Mouse (Mus musculus): Measurements from ENCODE around the gene Irak2. TPM values are rescaled to one million over a fixed set of nuclear protein-coding genes. Genes with fewer than 3 reads are reported as not detected.
"Not testable (repeated sequence)": the region's sequence is repeated elsewhere in the genome, so short reads cannot be mapped to it uniquely, and the experiment has no call there.

The Irak2 gene
- polyA plus RNA-seq, 1 experiment, result 31.8 TPM

GRCm38 (mm10) chr6:113691084-113691462 is 52.8 kb downstream of the Irak2 start:
- peak overlapping the region; percentile 88 for H3K4me3 ChIP-seq (replicated peaks)
- H3K4me1 ChIP-seq, result peaks cover 72% of the 10 kb centered on the region
- TF ChIP-seq FLI1 (IDR thresholded peaks at IDR 0.05; ENCODE audit: low read length), result no peak
- no peak for TF ChIP-seq GATA1 (IDR thresholded peaks at IDR 0.05; ENCODE audit: borderline replicate concordance, low read length)
- H3K36me3 ChIP-seq (replicated peaks; ENCODE audit: low read length), result peaks cover 11% of the 10 kb centered on the region
- H3K27me3 ChIP-seq (replicated peaks), result no peaks in the 10 kb centered on the region
- no peaks in the 10 kb centered on the region for H3K9me3 ChIP-seq

GRCm38 (mm10) chr6:113692661-113693133 is 54.4 kb downstream of the Irak2 start:
- no peaks in the 10 kb centered on the region for H3K9me3 ChIP-seq
- H3K27me3 ChIP-seq (replicated peaks), result no peaks in the 10 kb centered on the region
- peaks cover 74% of the 10 kb centered on the region for H3K4me1 ChIP-seq
- H3K36me3 ChIP-seq (replicated peaks; ENCODE audit: low read length), result peaks cover 11% of the 10 kb centered on the region
- peak overlapping the region; percentile 2 for H3K4me3 ChIP-seq (replicated peaks)
- TF ChIP-seq FLI1 (IDR thresholded peaks at IDR 0.05; ENCODE audit: low read length) (no peak), GATA1 (IDR thresholded peaks at IDR 0.05; ENCODE audit: borderline replicate concordance, low read length) (no peak)

- TF ChIP-seq GATA1 (IDR thresholded peaks at IDR 0.05; ENCODE audit: borderline replicate concordance, low read length), result no peak
- TF ChIP-seq FLI1 (IDR thresholded peaks at IDR 0.05; ENCODE audit: low read length), result no peak
- Histone ChIP-seq H3K4me3 (replicated peaks) (no peak overlapping the region), H3K36me3 (replicated peaks; ENCODE audit: low read length) (peaks cover 11% of the 10 kb centered on the region)
These were observed 55.1 kb downstream of the Irak2 start for GRCm38 (mm10) chr6:113693377-113693776.

GRCm38 (mm10) chr6:113695203-113695602 is 56.9 kb downstream of the Irak2 start:
- Histone ChIP-seq H3K36me3 (replicated peaks; ENCODE audit: low read length) (peaks cover 26% of the 10 kb centered on the region), H3K4me3 (replicated peaks) (no peak overlapping the region), H3K27me3 (replicated peaks) (no peaks in the 10 kb centered on the region), H3K4me1 (peaks cover 81% of the 10 kb centered on the region), H3K9me3 (no peaks in the 10 kb centered on the region)
- TF ChIP-seq FLI1 (IDR thresholded peaks at IDR 0.05; ENCODE audit: low read length) (no peak), GATA1 (IDR thresholded peaks at IDR 0.05; ENCODE audit: borderline replicate concordance, low read length) (no peak)

More at GRCm38 (mm10) chr6:113693377-113693776, 55.1 kb downstream of the Irak2 start:
- Histone ChIP-seq H3K4me1 (peaks cover 78% of the 10 kb centered on the region), H3K27me3 (replicated peaks) (no peaks in the 10 kb centered on the region), H3K9me3 (no peaks in the 10 kb centered on the region)

GRCm38 (mm10) chr6:113695766-113696355 is 57.6 kb downstream of the Irak2 start:
- Histone ChIP-seq H3K4me3 (replicated peaks) (peak overlapping the region; percentile 98), H3K36me3 (replicated peaks; ENCODE audit: low read length) (peaks cover 33% of the 10 kb centered on the region)

GRCm38 (mm10) chr6:113696582-113697221 is 58.4 kb downstream of the Irak2 start, which contains the start of gene Tatdn2:
Tatdn2 (plus strand) TSS chr6:113697050.
- Histone ChIP-seq H3K9me3 (no peaks in the 10 kb centered on the region), H3K4me3 (replicated peaks) (peak within 1 kb of the TSS; percentile 98), H3K4me1 (peaks cover 81% of the 10 kb centered on the region), H3K27me3 (replicated peaks) (no peaks in the 10 kb centered on the region), H3K36me3 (replicated peaks; ENCODE audit: low read length) (peaks cover 41% of the 10 kb centered on the region)
- TF ChIP-seq FLI1 (IDR thresholded peaks at IDR 0.05; ENCODE audit: low read length) (no peak), GATA1 (IDR thresholded peaks at IDR 0.05; ENCODE audit: borderline replicate concordance, low read length) (no peak)

More at GRCm38 (mm10) chr6:113695766-113696355, 57.6 kb downstream of the Irak2 start:
- no peak for TF ChIP-seq GATA1 (IDR thresholded peaks at IDR 0.05; ENCODE audit: borderline replicate concordance, low read length)
- no peak for TF ChIP-seq FLI1 (IDR thresholded peaks at IDR 0.05; ENCODE audit: low read length)
- Histone ChIP-seq H3K27me3 (replicated peaks) (no peaks in the 10 kb centered on the region), H3K9me3 (no peaks in the 10 kb centered on the region), H3K4me1 (peaks cover 81% of the 10 kb centered on the region)

- Histone ChIP-seq H3K4me1 (peaks cover 82% of the 10 kb centered on the region), H3K27me3 (replicated peaks) (no peaks in the 10 kb centered on the region), H3K9me3 (no peaks in the 10 kb centered on the region), H3K36me3 (replicated peaks; ENCODE audit: low read length) (peaks cover 45% of the 10 kb centered on the region), H3K4me3 (replicated peaks) (peak overlapping the region; percentile 98)
- TF ChIP-seq FLI1 (IDR thresholded peaks at IDR 0.05; ENCODE audit: low read length) (no peak), GATA1 (IDR thresholded peaks at IDR 0.05; ENCODE audit: borderline replicate concordance, low read length) (no peak)
These were observed 59.2 kb downstream of the Irak2 start for GRCm38 (mm10) chr6:113697222-113698205.

- peaks cover 98% of the 10 kb centered on the region for H3K36me3 ChIP-seq (replicated peaks; ENCODE audit: low read length)
- no peak overlapping the region for H3K4me3 ChIP-seq (replicated peaks)
- no peaks in the 10 kb centered on the region for H3K27me3 ChIP-seq (replicated peaks)
- TF ChIP-seq FLI1 (IDR thresholded peaks at IDR 0.05; ENCODE audit: low read length) (no peak), GATA1 (IDR thresholded peaks at IDR 0.05; ENCODE audit: borderline replicate concordance, low read length) (no peak)
- H3K4me1 ChIP-seq, result peaks cover 42% of the 10 kb centered on the region
- no peaks in the 10 kb centered on the region for H3K9me3 ChIP-seq
These were observed 74.5 kb downstream of the Irak2 start for GRCm38 (mm10) chr6:113712718-113713117.

- Histone ChIP-seq H3K4me1 (peaks cover 48% of the 10 kb centered on the region), H3K36me3 (replicated peaks; ENCODE audit: low read length) (peaks cover 98% of the 10 kb centered on the region)
- H3K27me3 ChIP-seq (replicated peaks); H3K9me3 ChIP-seq; H3K4me3 ChIP-seq (replicated peaks): not testable (repeated sequence)
These were observed 75.1 kb downstream of the Irak2 start for GRCm38 (mm10) chr6:113713389-113713788.

All from megakaryocyte, embryonic 14.5 days (primary cell).